Mouse (Mus musculus) heart, postnatal 0 days (tissue): ENCODE results near the gene Mast3.

Source experiments
- CTCF ChIP-seq: IDR thresholded peaks from 2 replicates; pipeline ENCODE4 v1.5.1; 2016; ENCODE audit warnings: antibody characterized with exemption, control low read depth, low read depth
- EP300 ChIP-seq: IDR thresholded peaks from 2 replicates; pipeline ENCODE4 v1.6.1; 2016; ENCODE audit warnings: antibody characterized with exemption, low read depth

GRCm38 (mm10) chr8:70730956-70731355, 73.9 kb downstream of the Mast3 start:
- no peak for TF ChIP-seq CTCF
- TF ChIP-seq EP300, result no peak
